Mouse (Mus musculus): Measurements from ENCODE around the gene Akap13.

Akap13 gene

DNA sequence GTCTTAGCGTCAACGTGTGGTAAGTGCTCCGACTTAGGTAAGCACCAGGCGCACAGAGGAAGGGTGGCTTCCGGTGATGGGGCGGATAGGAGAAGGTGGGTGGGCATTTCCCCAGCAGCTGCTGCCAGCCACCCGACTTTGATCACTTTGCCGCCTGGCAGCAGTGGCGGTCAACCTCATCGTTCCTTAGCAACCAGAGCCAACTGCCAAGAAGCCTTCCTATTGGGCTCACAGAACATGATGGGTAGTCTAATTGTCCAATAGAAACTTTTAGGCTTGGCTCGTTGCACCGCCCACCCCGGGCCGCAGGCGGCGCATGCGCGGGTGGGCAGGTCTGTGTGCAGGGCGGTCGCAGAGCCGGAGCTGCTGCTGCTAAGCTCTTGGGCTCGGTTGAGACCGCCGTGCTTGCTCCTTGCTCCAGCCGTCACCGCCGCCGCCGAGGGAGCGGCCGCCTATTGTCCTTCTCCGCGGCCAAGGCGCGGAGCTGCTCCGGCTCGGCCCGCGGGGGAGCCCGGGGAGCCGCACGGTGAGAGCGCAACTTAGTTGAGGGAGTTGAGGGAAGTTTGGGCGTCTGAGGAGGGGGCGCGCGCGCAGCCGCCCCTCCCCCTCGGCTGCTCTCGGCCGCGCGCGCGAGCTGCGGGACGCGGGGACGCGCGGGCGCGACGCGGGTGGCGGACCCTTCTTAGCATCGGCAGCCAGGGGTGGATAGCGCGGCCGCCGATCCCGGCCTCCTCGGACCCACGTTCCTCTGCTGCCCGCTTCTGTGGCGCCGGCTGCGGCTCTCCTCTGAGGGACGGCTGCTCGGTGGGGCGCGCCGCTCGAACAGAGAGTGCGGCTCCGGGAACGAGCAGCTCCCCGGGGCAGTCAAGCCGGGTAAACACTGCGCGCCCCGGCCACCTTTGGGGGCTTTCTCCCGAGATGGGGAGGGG is at the start of gene Akap13:
Gene Akap13 (plus strand): TSS at position 312 of the 929 bp plus-strand sequence.
- in situ Hi-C loops (cut with MboI; ENCODE audit: unreplicated experiment in 2 of 2), result loop anchor here (5.0 to 25.0 kb wide), 3 partner anchors 47 to 1868 kb away; no protein-coding TSS in a partner anchor

DNA sequence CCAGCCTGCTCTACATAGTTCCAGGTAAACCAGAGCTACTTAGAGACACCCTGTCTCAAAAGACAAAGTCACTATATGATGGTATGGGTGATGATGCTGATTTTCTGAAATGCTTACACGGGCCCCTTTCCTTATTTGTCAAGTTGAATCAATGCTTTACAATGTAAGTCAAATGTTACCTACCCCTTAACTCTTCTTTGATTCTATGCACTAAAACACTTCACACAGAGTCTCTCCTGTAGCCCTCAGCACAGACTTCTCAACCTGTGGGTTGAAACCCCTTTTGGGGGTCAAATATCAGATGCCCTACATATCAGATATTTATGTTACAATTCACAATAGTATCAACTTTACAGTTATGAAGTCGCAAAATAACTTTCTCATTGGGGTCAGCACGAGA is 44.7 kb upstream of the Akap13 start:
- in situ Hi-C loops (cut with MboI; ENCODE audit: unreplicated experiment in 2 of 2), result no loop called here

GRCm38 (mm10) chr7:75411226-75411625 is 44.1 kb upstream of the Akap13 start:
- in situ Hi-C loops (cut with MboI; ENCODE audit: unreplicated experiment in 2 of 2), result no loop called here

DNA sequence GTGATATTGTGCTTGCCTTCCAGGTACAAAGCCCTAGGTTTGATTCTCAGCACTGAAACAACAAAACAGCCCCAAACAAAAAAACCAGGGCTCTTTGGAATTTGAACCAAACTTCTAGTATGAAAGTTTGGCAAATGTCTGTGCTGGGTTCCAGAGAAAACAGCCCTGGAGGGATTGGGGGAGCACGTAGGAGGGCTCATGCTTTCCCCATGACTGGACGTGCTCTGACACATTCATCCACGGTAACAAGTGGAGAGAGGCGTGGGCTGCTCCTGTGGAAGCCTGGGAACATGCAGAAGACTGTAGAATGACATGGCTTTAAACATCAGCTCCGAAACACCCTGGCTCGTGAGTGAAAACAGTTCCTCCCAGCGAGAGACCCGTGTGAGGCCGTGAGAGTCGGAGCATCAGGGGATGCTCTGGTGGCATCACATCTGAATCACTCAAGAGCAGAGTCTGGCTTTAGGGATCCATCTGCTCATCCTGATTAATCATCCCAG is 43.3 kb upstream of the Akap13 start:
- in situ Hi-C loops (cut with MboI; ENCODE audit: unreplicated experiment in 2 of 2), result no loop called here

DNA sequence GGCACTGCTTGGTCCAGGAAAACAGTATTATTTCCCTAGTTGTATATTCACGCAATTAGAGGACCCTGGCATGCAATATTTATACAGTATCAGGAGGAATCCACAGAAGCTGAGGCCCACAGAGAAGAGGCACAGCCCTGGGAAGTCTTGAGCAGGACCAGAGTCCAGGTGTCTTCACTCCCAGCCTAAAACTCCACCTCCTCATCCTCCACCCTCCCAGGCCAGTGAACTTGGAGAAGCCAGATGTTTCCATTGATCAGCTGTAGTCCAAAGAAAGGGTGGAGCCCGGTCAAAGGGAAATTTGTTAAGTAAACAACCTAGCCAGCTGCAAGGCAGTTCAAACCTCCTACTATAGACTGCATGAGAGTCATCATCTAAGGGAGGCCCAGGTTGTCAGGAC is 42.8 kb upstream of the Akap13 start:
- in situ Hi-C loops (cut with MboI; ENCODE audit: unreplicated experiment in 2 of 2), result no loop called here

DNA sequence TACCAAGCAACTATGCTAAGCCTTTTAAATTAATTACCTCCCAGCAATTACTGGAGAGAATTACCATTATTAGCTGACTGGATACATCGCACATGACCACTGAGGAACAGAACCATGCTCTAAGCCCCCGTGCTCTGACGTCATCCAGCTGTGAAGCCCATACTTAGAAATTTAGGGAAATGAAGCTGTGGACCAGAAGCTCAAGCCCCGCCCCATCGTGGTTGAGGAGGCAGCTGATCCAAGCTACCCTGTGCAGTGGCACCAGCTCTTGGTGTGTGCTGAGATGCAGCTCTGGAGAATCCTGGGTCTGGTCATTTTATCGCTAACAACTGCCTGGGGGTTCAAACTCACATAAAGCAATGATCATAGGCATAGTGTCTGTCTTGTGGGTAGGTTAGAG is 41.4 kb upstream of the Akap13 start:
- in situ Hi-C loops (cut with MboI; ENCODE audit: unreplicated experiment in 2 of 2), result no loop called here

GRCm38 (mm10) chr7:75414316-75414715 is 41.0 kb upstream of the Akap13 start:
- in situ Hi-C loops (cut with MboI; ENCODE audit: unreplicated experiment in 2 of 2), result no loop called here

GRCm38 (mm10) chr7:75415166-75415881 is 40.0 kb upstream of the Akap13 start:
- in situ Hi-C loops (cut with MboI; ENCODE audit: unreplicated experiment in 2 of 2), result no loop called here

DNA sequence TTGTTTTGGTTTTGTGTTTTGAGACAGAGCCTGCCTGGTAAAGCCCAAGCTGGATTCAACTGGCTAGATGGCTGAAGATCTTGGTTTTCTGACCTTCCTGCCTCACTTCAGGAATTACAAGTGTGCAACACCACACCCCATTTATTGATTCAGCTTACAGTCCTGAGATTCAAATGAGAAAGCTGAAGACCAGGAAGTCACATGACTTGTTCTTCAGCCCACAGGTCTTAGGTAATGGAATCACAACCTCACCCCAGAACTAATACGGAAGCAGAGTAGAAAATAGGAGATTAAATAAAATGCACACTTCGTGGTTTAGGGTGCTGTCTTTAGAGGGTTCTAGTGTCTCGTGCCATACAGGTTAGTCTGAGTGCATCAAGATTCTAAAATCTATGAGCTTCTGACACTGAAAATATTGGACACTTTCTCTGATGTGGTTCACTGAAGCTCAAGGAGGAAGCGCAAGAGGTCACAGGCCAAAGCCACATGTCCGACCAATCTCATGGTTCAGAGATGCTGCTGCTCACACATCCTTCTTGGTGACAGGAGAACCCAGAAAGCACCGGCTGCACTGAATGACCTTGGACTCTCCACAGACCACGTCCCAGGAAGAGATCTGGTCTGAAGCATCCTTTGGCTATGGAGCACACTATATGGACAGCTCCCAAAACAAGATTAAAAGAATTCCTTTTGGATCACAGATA is 39.3 kb upstream of the Akap13 start:
- in situ Hi-C loops (cut with MboI; ENCODE audit: unreplicated experiment in 2 of 2), result no loop called here

DNA sequence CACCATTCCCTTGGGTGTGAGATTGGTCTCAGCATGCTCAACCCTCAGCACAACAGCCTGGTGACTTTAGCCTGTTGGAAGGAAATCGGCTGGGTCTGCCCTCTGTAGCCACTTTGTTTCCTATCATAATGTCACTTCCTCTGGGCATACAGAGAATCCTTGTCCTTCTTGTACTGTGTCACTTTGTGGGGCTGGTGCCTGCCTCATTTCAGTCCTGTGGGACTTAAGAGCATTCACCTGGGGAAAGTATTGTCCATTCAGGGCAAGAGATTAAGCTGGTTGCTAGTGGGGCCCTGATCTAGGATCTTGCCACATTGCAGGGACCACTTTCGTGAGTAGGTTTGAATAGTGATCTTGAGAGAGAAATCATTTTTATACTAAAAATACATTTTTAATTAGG is 34.4 kb upstream of the Akap13 start:
- in situ Hi-C loops (cut with MboI; ENCODE audit: unreplicated experiment in 2 of 2), result no loop called here

DNA sequence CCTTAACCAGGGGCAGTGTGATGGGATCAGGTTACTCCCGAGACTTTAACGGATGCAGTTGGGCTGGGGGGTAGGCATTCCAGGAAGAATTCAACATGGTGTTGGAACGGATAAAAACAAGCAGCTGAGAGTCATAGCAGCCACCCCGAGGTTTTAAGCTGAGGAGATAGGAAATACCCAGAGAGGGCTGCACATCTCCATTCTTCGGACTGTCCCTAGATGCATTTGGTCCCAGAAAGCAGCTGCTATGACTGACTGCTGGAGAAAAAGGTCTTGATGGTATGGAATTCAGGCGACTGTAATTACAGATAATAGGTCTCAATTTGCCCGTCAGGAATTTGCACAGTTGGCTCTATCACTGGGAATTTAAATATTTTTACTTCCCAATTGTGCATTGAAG is 31.2 kb upstream of the Akap13 start:
- in situ Hi-C loops (cut with MboI; ENCODE audit: unreplicated experiment in 2 of 2), result no loop called here

- in situ Hi-C loops (cut with MboI; ENCODE audit: unreplicated experiment in 2 of 2), result no loop called here
These were observed 28.0 kb upstream of the Akap13 start for GRCm38 (mm10) chr7:75427322-75427721.

DNA sequence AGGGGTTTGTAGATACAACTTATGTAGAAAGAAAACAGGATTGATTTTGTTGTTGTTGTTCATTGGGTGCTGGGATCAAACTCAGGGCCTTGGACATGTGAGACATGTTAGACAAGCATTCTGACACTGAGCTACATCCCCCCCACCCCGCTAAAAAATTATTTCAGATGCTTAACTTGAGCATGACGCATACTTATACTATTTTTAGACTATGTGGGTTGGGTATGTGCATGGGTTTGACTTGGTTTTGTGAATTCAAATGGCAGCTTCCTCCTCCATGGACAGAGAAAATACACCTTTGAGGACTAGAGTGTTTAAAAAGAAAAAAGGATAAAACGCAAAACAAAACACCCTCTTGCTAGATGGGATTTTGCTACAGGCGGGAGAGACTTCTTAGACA is 26.4 kb upstream of the Akap13 start:
- in situ Hi-C loops (cut with MboI; ENCODE audit: unreplicated experiment in 2 of 2), result no loop called here

GRCm38 (mm10) chr7:75430550-75430949 is 24.8 kb upstream of the Akap13 start:
- in situ Hi-C loops (cut with MboI; ENCODE audit: unreplicated experiment in 2 of 2), result no loop called here

GRCm38 (mm10) chr7:75431043-75431442 is 24.3 kb upstream of the Akap13 start:
- in situ Hi-C loops (cut with MboI; ENCODE audit: unreplicated experiment in 2 of 2), result no loop called here

- in situ Hi-C loops (cut with MboI; ENCODE audit: unreplicated experiment in 2 of 2), result no loop called here
These were observed 23.3 kb upstream of the Akap13 start for GRCm38 (mm10) chr7:75432046-75432445.

- in situ Hi-C loops (cut with MboI; ENCODE audit: unreplicated experiment in 2 of 2), result no loop called here
These were observed 18.7 kb upstream of the Akap13 start for GRCm38 (mm10) chr7:75436413-75437174.

GRCm38 (mm10) chr7:75439570-75439969 is 15.8 kb upstream of the Akap13 start:
- in situ Hi-C loops (cut with MboI; ENCODE audit: unreplicated experiment in 2 of 2), result no loop called here

DNA sequence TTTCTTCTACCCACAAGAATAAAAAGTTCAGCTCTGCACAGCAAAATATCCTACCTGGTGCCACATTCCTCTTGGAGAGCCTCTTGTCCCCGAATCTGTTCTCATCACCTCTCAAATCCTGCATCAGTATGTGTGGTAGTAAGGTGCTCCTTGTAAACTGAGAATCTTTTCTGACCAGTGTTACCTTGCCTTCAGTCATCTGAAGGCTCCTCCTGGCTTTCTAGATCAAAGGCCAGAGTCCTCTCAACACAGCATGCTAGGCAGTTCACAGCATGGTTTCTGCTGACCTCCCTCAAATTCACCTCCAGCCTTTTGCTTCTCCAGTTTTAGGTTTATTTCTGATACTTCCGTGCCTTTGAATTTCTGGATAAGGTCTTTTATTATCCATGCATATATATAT is 15.1 kb upstream of the Akap13 start:
- in situ Hi-C loops (cut with MboI; ENCODE audit: unreplicated experiment in 2 of 2), result no loop called here

- in situ Hi-C loops (cut with MboI; ENCODE audit: unreplicated experiment in 2 of 2), result no loop called here
These were observed 13.4 kb upstream of the Akap13 start for GRCm38 (mm10) chr7:75441947-75442346.

Measured in v-Abl transformed pro-B cells (cell line).